Mouse (Mus musculus) liver, embryonic 12.5 days (tissue): ENCODE data around the gene Ppp2r3d. TPM values are rescaled to one million over a fixed set of nuclear protein-coding genes. Genes with fewer than 3 reads are reported as not detected.

ENCODE experiments used
- ATAC-seq: fragments of 200-750 bp; cut with Nextera tagmentation; 2 replicates; pipeline ENCODE4 v1.8.0; 2017; ENCODE audit warnings: moderate number of reproducible peaks, mild to moderate bottlenecking, moderate library complexity
- H3K27ac ChIP-seq: fragments of 300-500 bp; sonication (generic); 2 replicates; pipeline ENCODE4 v1.5.1; 2016; ENCODE audit warnings: mild to moderate bottlenecking
- H3K27me3 ChIP-seq: fragments of 300-500 bp; sonication (generic); replicated peaks from 2 replicates; pipeline ENCODE4 v1.6.1; 2016; ENCODE audit warnings: mild to moderate bottlenecking, moderate library complexity
- H3K36me3 ChIP-seq: fragments of 300-500 bp; sonication (generic); 2 replicates; pipeline ENCODE4 v1.6.1; 2016; ENCODE audit warnings: mild to moderate bottlenecking, moderate library complexity
- H3K4me1 ChIP-seq: fragments of 300-500 bp; sonication (generic); 2 replicates; pipeline ENCODE4 v1.6.1; 2016
- H3K4me2 ChIP-seq: fragments of 300-500 bp; sonication (generic); 2 replicates; pipeline ENCODE4 v1.6.1; 2016; ENCODE audit warnings: mild to moderate bottlenecking, moderate library complexity
- H3K4me3 ChIP-seq: fragments of 300-500 bp; sonication (generic); 2 replicates; pipeline ENCODE4 v1.5.1; 2016; ENCODE audit warnings: mild to moderate bottlenecking, moderate library complexity
- H3K9ac ChIP-seq: fragments of 300-500 bp; sonication (generic); 2 replicates; pipeline ENCODE4 v1.6.1; 2016; ENCODE audit warnings: mild to moderate bottlenecking, moderate library complexity
- H3K9me3 ChIP-seq: fragments of 300-500 bp; sonication (generic); replicated peaks from 2 replicates; pipeline ENCODE4 v1.6.1; 2016; ENCODE audit warnings: mild to moderate bottlenecking, moderate library complexity
- WGBS: fragments of 180-500 bp; shearing (Covaris S2); methylation state at CpG from one replicate; pipeline ENCODE4 v1.1.7; 2016; ENCODE audit not compliant: insufficient replicate concordance; 5-methylcytosine and 5-hydroxymethylcytosine counted together
- polyA plus RNA-seq: library from polyadenylated mRNA; unstranded; fragments of >200 nt; fragmentation: Nextera tagmentation; extraction: Ambion mirVana; gene quantifications from 2 replicates; pipeline ENCODE4 v1.2.1, GENCODE M21; 2016

Ppp2r3d gene
- polyA plus RNA-seq, 1 experiment from 2014 or later, result 58.8 TPM

- ATAC-seq, result peak; percentile 8; the same call in 1 of the 2 replicates
- 0 out of 2 replicates have a peak, but pooled peaks cover 4% of the 10 kb centered on the region for H3K4me1 ChIP-seq
- H3K4me3 ChIP-seq, result no peak overlapping the region
- peaks cover 33% of the 10 kb centered on the region for H3K9me3 ChIP-seq
- H3K27ac ChIP-seq, result no peak overlapping the region
- WGBS, result 85% methylated on average over 22 of the region's 22 CpGs
- no peak overlapping the region for H3K9ac ChIP-seq
- no peak overlapping the region for H3K4me2 ChIP-seq
- H3K27me3 ChIP-seq, result no peaks in the 10 kb centered on the region
- peaks cover 38% of the 10 kb centered on the region for H3K36me3 ChIP-seq
Observed at GRCm38 (mm10) chr9:124438686-124439346, 37.9 kb downstream of the Ppp2r3d start.

GRCm38 (mm10) chr9:124425411-124425885, 51.2 kb downstream of the Ppp2r3d start:
- Histone ChIP-seq H3K27me3 (0 out of 2 replicates have a peak, but pooled peaks cover 3% of the 10 kb centered on the region), H3K36me3 (no peaks in the 10 kb centered on the region), H3K4me2 (peak overlapping the region; percentile 96), H3K9me3 (no peaks in the 10 kb centered on the region), H3K4me1 (peaks cover 29% of the 10 kb centered on the region), H3K4me3 (peak overlapping the region; percentile 79), H3K9ac (0 out of 2 replicates have a peak overlapping the region, but pooled peaks have one; percentile 14), H3K27ac (peak overlapping the region; percentile 95)
- ATAC-seq, result peak; percentile 1; the same call in 1 of the 2 replicates
- WGBS, result under 1% methylated on average over 39 of the region's 47 CpGs

- H3K4me3 ChIP-seq, result peak overlapping the region; percentile 79
- peaks cover 29% of the 10 kb centered on the region for H3K4me1 ChIP-seq
- H3K36me3 ChIP-seq, result no peaks in the 10 kb centered on the region
- peak overlapping the region; percentile 96 for H3K4me2 ChIP-seq
- peak overlapping the region; percentile 71 for H3K9ac ChIP-seq
- ATAC-seq, result peak; percentile 21
- H3K9me3 ChIP-seq, result no peaks in the 10 kb centered on the region
- 0 out of 2 replicates have a peak, but pooled peaks cover 3% of the 10 kb centered on the region for H3K27me3 ChIP-seq
- peak overlapping the region; percentile 95 for H3K27ac ChIP-seq
- WGBS, result under 1% methylated on average over 48 of the region's 48 CpGs
Observed at GRCm38 (mm10) chr9:124424542-124425410, 51.9 kb downstream of the Ppp2r3d start.

DNA sequence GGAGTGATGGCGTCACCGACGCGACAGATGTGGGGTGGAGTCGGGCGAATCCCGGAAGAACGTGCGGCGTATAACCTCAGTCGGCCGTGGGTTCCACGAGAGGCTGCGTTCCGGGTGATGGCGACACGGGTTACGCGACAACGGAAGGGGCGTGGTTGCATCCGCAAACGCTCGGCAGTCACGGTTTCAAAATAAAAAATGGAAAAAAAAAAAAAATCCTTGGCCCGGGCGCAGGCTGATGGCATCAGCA, 52.5 kb downstream of the Ppp2r3d start:
- WGBS, result 0% methylated on average over 27 of the region's 27 CpGs
- peak overlapping the region; percentile 79 for H3K4me3 ChIP-seq
- no peaks in the 10 kb centered on the region for H3K36me3 ChIP-seq
- H3K27ac ChIP-seq, result peak overlapping the region; percentile 95
- H3K4me1 ChIP-seq, result peaks cover 29% of the 10 kb centered on the region
- peak overlapping the region; percentile 96 for H3K4me2 ChIP-seq
- ATAC-seq, result no peak
- H3K9me3 ChIP-seq, result no peaks in the 10 kb centered on the region
- H3K9ac ChIP-seq, result peak overlapping the region; percentile 71
- 0 out of 2 replicates have a peak, but pooled peaks cover 3% of the 10 kb centered on the region for H3K27me3 ChIP-seq

DNA sequence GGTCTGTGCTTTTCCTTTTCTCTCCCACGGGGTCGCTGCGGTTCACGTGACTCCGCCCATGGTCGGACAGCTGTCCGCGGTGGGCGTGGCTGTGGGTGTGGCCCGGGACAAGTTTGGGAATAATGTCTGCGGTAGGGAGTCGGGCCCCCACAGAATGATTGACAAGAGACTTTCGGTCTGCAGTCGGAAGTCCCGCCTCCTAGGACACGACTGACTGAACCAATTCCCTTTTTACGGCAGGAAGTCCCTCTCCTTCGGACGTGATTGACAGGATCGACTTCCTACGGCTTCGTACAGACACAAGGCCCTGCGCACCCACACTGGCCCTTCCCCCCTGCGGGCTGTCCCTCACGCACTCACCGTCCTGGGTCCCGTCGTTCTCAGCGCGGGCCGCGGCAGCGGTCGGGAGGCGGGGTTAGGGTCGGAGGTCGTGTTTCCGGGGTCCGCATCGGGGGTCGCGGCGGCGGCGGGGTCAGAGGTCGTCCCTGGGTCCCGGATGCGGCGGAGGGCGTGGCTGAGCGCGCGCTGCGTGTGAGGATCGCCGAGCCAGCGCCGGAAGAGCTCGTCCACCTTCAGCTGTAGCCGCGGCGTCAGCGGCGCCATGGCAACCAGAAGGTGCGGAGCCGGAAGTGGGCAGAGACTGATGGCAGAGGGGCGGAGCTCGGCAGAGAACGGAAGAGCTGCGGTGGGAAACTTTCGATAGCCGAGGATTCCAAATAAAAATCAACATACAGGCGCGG, 53.0 kb downstream of the Ppp2r3d start:
- Histone ChIP-seq H3K4me1 (peaks cover 29% of the 10 kb centered on the region), H3K36me3 (no peaks in the 10 kb centered on the region), H3K9me3 (no peaks in the 10 kb centered on the region), H3K27me3 (0 out of 2 replicates have a peak, but pooled peaks cover 2% of the 10 kb centered on the region), H3K4me2 (peak overlapping the region; percentile 96), H3K4me3 (peak overlapping the region; percentile 79), H3K9ac (peak overlapping the region; percentile 71), H3K27ac (peak overlapping the region; percentile 95)
- WGBS, result under 1% methylated on average over 71 of the region's 74 CpGs
- ATAC-seq, result peak; percentile 79

GRCm38 (mm10) chr9:124422900-124423551, 53.7 kb downstream of the Ppp2r3d start:
- Histone ChIP-seq H3K4me2 (peak overlapping the region; percentile 96), H3K27ac (peak overlapping the region; percentile 95), H3K4me3 (peak overlapping the region; percentile 79), H3K36me3 (no peaks in the 10 kb centered on the region), H3K4me1 (peaks cover 29% of the 10 kb centered on the region), H3K9me3 (no peaks in the 10 kb centered on the region), H3K27me3 (no peaks in the 10 kb centered on the region), H3K9ac (peak overlapping the region; percentile 71)
- WGBS, result 0% methylated on average over 59 of the region's 59 CpGs
- ATAC-seq, result peak; percentile 74

DNA sequence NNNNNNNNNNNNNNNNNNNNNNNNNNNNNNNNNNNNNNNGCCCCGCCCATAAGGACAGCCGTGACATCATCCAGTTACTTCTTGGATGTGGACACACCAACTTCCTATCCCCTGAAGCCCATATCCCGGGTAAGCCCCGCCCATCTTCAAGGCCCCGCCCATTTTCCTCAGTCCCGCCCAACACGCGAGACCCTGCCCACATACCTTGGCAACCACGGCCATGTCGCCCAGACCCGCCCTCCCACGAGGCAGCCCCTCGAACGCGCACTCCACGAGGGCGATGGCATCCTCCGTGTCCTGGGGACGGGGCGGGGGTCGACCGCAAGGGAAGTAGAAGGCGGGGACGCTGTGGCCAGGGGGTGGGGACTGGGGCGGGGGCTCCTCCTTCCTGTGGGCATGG, 54.3 kb downstream of the Ppp2r3d start:
- Histone ChIP-seq H3K36me3 (no peaks in the 10 kb centered on the region), H3K9me3 (no peaks in the 10 kb centered on the region), H3K9ac (no peak overlapping the region; the same call in 1 of the 2 replicates), H3K27me3 (no peaks in the 10 kb centered on the region), H3K4me2 (peak overlapping the region; percentile 96), H3K4me3 (peak overlapping the region; percentile 79), H3K27ac (peak overlapping the region; percentile 95), H3K4me1 (peaks cover 29% of the 10 kb centered on the region)
- WGBS, result 1% methylated on average over 21 of the region's 25 CpGs
- ATAC-seq, result no peak

DNA sequence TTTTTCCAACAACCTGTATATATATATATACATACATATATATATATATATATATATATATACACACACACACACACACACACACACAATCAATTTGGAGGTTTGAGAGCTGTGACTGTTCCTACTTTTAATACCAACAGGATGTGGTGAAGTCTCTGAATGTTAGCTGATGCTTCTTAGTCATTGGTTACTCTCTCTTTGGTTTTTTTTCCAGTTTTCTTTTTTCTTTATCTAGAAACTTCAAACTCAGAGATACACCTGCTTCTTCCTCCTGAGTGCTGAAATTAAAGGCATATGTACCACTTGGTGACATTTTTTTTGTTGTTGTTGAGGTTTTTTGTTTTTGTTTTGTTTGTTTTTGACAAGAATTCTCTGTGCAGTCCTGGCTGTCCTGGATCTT, 63.8 kb downstream of the Ppp2r3d start:
- Histone ChIP-seq H3K4me1 (no peaks in the 10 kb centered on the region), H3K36me3 (no peaks in the 10 kb centered on the region), H3K4me3 (no peak overlapping the region), H3K4me2 (no peak overlapping the region), H3K27me3 (no peaks in the 10 kb centered on the region), H3K9me3 (no peaks in the 10 kb centered on the region), H3K9ac (no peak overlapping the region), H3K27ac (no peak overlapping the region)
- ATAC-seq, result no peak

DNA sequence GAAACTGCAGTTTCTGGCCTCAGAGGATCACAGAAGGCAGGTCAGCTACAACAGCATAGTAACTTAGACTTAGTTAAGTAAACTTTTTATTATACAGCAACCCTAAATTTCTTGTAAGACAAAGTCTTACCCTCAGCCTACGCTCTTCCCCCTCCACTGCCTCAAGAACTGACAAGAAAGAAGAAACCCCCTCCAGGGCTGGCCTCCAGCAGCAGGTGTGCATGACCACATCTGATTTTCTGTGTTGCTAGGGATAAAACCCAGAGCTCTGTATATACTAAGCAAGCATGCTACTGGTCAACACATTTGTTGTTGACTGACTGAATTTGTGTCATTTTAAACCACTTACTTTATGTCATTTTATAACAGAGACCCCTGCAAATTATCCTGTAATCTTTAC, 65.1 kb downstream of the Ppp2r3d start:
- no peak for ATAC-seq
- no peak overlapping the region for H3K4me2 ChIP-seq

GRCm38 (mm10) chr9:124408564-124408963, 68.1 kb downstream of the Ppp2r3d start:
- Histone ChIP-seq H3K27ac (no peak overlapping the region), H3K4me3 (no peak overlapping the region), H3K4me2 (no peak overlapping the region), H3K9ac (no peak overlapping the region), H3K27me3 (no peaks in the 10 kb centered on the region), H3K4me1 (no peaks in the 10 kb centered on the region), H3K9me3 (no peaks in the 10 kb centered on the region), H3K36me3 (no peaks in the 10 kb centered on the region)
- no peak for ATAC-seq
- 34% methylated on average over 1 of the region's 1 CpGs for WGBS

More for the DNA sequence above, 65.1 kb downstream of the Ppp2r3d start:
- H3K9me3 ChIP-seq, result no peaks in the 10 kb centered on the region
- no peaks in the 10 kb centered on the region for H3K4me1 ChIP-seq
- no peak overlapping the region for H3K9ac ChIP-seq
- H3K4me3 ChIP-seq, result no peak overlapping the region
- H3K36me3 ChIP-seq, result no peaks in the 10 kb centered on the region
- no peak overlapping the region for H3K27ac ChIP-seq
- no peaks in the 10 kb centered on the region for H3K27me3 ChIP-seq
- WGBS, result 50% methylated on average over 1 of the region's 1 CpGs
